Mouse (Mus musculus) splenic B cell, adult 2 months (primary cell): ENCODE measurements around the gene Lysmd4.

Experiments
- DNase-seq: peaks from one replicate; pipeline ENCODE4 v3.0.0-alpha.2; 2011; ENCODE audit warnings: low read depth, low spot score
- H3K27me3 ChIP-seq: 2 replicates; pipeline ENCODE4 v1.6.1; 2012; ENCODE audit warnings: mild to moderate bottlenecking, low read length, moderate library complexity, mixed read lengths; ENCODE audit not compliant: control insufficient read depth, poor library complexity, insufficient read depth, severe bottlenecking
- H3K36me3 ChIP-seq: 2 replicates; pipeline ENCODE4 v1.6.1; 2012; ENCODE audit warnings: mild to moderate bottlenecking, low read length, moderate library complexity, mixed read lengths; ENCODE audit not compliant: control insufficient read depth, poor library complexity, insufficient read depth, severe bottlenecking

The Lysmd4 gene

DNA sequence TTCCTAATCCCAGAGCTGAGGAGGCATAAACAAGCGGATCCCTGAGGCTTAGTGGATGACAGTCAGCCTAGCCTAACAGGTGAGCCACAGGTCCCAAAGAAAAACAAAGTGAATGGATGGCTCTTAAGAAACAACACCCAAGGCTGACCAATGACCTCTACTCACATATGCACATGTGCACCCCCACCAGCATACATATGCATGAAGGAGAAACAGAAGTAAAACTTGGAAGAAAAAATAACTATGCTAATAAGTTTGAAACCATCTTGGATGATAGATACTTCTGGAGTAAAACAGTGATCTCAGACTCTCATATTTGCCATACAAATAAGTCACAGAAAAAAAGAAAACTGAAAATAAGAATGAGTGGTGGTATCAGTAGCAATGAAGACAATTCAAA, 122.1 kb downstream of the Lysmd4 start:
- no peak for DNase-seq
- no peaks in the 10 kb centered on the region for H3K27me3 ChIP-seq

DNA sequence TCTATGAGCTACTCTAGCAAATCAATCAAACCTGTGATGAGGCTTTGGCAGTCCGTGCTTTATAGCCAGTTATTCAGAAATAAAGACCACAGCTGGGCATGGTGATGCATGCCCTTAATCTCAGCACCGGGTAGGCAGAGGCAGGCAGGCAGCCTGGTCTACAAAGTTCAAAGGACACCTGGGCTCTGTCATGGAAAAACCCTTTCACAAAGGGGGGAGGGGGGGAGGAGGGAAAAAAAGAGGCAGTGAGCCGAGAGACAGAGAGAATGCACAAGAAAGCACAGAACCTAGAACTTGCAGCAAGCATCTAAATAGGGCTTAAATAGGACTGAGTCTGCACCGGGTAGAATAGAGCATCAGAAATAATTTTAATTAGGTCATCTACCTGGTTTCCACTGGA, 130.6 kb downstream of the Lysmd4 start:
- H3K27me3 ChIP-seq = no peaks in the 10 kb centered on the region
- DNase-seq = peak; percentile 44
- H3K36me3 ChIP-seq = no peaks in the 10 kb centered on the region

More for the DNA sequence above, 122.1 kb downstream of the Lysmd4 start:
- no peaks in the 10 kb centered on the region for H3K36me3 ChIP-seq

DNA sequence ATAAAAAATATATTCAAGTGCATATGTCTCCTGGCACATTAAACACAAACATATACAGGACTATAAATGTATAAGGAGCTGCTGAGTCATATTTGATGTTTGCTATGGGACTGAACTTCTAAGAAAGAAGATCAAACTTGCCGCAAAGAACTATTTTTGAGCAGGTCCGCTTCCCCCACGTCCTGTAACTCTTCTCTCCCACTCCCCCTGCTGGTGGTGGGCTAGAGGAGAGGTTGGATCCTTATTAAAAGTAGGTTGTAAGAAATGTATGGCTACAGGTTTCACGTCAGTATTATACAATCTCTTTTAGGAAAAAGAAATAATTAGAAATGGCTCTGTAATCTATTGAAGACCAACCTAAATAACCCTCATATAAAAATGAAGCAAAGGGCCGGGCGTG, 131.3 kb downstream of the Lysmd4 start:
- H3K36me3 ChIP-seq = no peaks in the 10 kb centered on the region
- H3K27me3 ChIP-seq = no peaks in the 10 kb centered on the region
- peak; percentile 76 for DNase-seq

DNA sequence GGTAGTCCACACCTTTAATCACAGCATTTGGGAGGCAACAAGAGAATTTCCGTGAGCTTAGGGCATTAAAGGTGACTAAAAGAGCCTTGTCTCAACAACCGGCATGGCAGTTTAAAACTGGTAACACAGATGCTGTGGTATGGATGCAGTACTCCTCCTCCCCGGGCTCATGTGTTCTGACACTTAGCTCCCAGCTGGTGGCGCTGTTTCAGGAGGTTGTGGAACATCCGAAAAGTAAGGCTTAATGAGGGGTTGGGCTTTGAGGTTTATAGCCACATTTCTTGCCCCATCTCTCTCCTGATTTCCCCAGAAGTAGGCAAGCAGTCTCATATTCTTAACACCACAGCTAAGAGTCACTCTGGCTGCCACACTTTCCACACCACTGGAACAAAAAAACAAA, 133.5 kb downstream of the Lysmd4 start:
- peak; percentile 44 for DNase-seq
- Histone ChIP-seq H3K27me3 (no peaks in the 10 kb centered on the region), H3K36me3 (no peaks in the 10 kb centered on the region)
